Mouse (Mus musculus) T-cell, adult 66 days (primary cell): ENCODE data around the gene Gm3642. TPM values are rescaled to one million over a fixed set of nuclear protein-coding genes. Genes with fewer than 3 reads are reported as not detected.

ENCODE experiments used
- total RNA-seq, 2 experiments: library from RNA; stranded (reverse); gene quantifications; 3 replicates in 1 of 2; 4 replicates in 1 of 2; pipeline ENCODE4 v1.2.4; 2023

Gene Gm3642
- not detected for total RNA-seq

DNA sequence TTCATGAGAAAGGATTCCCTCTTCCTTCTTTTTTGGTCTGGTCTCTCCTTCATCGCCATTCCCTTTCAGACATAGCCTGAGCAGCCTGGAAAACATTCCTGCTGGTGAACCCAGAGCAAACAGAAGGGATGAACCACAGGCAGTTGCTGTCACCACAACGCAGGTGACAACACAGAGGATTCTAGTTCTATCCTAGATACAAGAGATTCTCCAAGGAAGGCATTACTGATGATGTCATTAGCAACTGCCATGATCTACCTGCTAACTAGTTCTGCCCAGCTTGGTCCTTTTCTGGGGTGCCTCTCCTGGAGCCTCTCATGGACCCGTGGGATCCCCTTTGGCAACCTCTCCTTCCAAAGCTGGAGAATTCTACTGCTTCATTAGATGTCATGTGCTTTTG is at the start of gene Gm3642:
TSS of gene Gm3642 (minus strand) at position 101 of the 400 bp plus-strand sequence.

DNA sequence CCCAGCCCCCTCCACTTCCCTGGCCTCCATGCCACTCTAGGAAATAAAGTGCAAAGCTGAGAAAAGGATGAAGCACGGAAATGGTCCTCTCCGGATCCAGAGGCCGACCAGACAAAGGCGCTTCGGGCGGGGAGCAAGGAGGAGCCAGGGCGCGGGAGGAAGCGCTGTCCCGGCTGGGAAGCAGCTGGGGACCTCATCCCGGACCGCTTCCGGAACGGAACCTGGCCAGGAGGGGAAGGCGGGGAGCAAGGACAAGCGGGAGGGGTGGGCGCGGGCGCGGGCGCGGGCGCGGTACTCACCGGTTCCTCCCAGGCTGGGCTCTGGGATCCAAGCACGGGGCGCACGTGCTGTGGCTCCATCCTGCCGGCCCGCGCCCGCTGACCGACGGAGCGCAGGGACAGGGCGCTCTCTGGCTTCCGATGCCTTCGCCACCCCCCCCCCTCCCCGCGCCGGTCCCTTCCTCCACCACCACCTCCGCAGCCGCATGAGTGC is 49.5 kb upstream of the Gm3642 start, which contains the start of gene Gm3667:
TSS of gene Gm3667 (minus strand) at position 442 of the 492 bp plus-strand sequence.

Other genes with a start within 250 kb of the Gm3642 start
- not detected for gene Gm3629, start 249.7 kb downstream of the Gm3642 start, total RNA-seq
- not detected for gene Gm3460, start 217.9 kb downstream of the Gm3642 start, total RNA-seq
- not detected for gene Gm10251, start 156.1 kb downstream of the Gm3642 start, total RNA-seq
- not detected for gene Gm8050, start 120.1 kb downstream of the Gm3642 start, total RNA-seq
- gene Gm3636, start 98.0 kb downstream of the Gm3642 start, total RNA-seq = 1 to 10 TPM; 2.9 to 3.1 TPM
- gene Gm8362, start 65.9 kb downstream of the Gm3642 start, total RNA-seq = not detected
- under 1 TPM; 0.44 to 0.59 TPM for gene Gm3667, start 49.7 kb upstream of the Gm3642 start, total RNA-seq
- not detected for gene Gm6356, start 133.5 kb upstream of the Gm3642 start, total RNA-seq
- under 1 TPM in 1 of 2 experiments, not detected in 1; 0.44 TPM for gene Gm10406, start 187.1 kb upstream of the Gm3642 start, total RNA-seq
- not detected for gene Gm3685, start 204.7 kb upstream of the Gm3642 start, total RNA-seq